Mouse (Mus musculus) CH12.LX (cell line): ENCODE results near the gene Adam10.

Experiments
- TBP ChIP-seq: conservative IDR thresholded peaks from 2 replicates; pipeline ENCODE4 v1.6.1; 2011; ENCODE audit warnings: low read depth, low read length, improper control_type of control experiment
- TCF12 ChIP-seq: IDR thresholded peaks from 2 replicates; pipeline ENCODE4 v1.6.1; 2014; ENCODE audit warnings: low read depth, mild to moderate bottlenecking, inconsistent platforms, low read length, improper control_type of control experiment

DNA sequence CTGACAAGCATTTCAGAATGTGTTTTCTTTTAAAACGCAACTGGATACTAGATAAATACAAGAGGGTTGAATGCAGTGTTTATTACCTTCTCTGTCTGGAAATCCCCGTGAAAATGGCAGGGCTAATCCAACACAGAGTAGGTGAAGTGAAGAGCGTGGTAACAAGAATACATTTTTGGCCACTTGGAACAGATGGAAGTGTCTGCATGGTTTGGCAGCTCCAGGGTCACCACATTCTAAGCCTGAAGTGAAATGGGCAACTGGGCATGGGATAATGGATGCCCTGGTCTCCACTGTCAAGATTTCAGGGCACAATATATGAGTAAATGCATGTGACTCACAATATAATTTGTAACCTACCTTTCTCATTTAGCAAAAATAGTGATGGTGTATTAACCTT lies 103.4 kb downstream of the Adam10 start:
- TF ChIP-seq TBP (no peak), TCF12 (no peak)
